ENCODE assay signal across 23 mouse cellular contexts in genomic region chr7:19498326-19498725, GRCm38 (mm10). TPM values are rescaled to one million over a fixed set of nuclear protein-coding genes. Genes with fewer than 3 reads are reported as not detected.
DNase-seq lines count a peak whose midpoint lies in the region; ATAC-seq lines count a peak whose summit lies in the region.
"Had no signal": no experiment of that assay in that cellular context is flagged by ENCODE, and none has a peak within 500 bp of the region (broad histone marks: within the 10 kb centered on the region; RNA-seq: fewer than 3 reads in every experiment).

No protein-coding gene starts in this region.

- WGBS in kidney, embryonic 15.5 days: 39% methylated on average over 4 of the region's 4 CpGs
- WGBS in neural tube, embryonic 12.5 days: 74% methylated on average over 4 of the region's 4 CpGs
- WGBS in forebrain, embryonic 13.5 days: 88% methylated on average over 4 of the region's 4 CpGs

- no peak overlapping the region for H3K4me3 ChIP-seq in kidney, embryonic 15.5 days (replicated peaks)
- H3K4me3 ChIP-seq in neural tube, embryonic 12.5 days: no peak overlapping the region
- no peak overlapping the region for H3K4me3 ChIP-seq in forebrain, embryonic 13.5 days
- H3K4me3 ChIP-seq: embryonic facial prominence, embryonic 15.5 days; forebrain, embryonic 15.5 days; heart, embryonic 13.5 days; hindbrain, embryonic 12.5 days; left cerebral cortex, adult 2 months had no signal

- no peaks in the 10 kb centered on the region for H3K9me3 ChIP-seq in kidney, embryonic 15.5 days (replicated peaks)
- H3K9me3 ChIP-seq in neural tube, embryonic 12.5 days: no peaks in the 10 kb centered on the region
- H3K9me3 ChIP-seq in forebrain, embryonic 13.5 days (replicated peaks): no peaks in the 10 kb centered on the region
- H3K9me3 ChIP-seq: embryonic facial prominence, embryonic 15.5 days; forebrain, embryonic 15.5 days; heart, embryonic 13.5 days; hindbrain, embryonic 12.5 days had no signal

- DNase-seq in adrenal gland, adult (ENCODE audit: inconsistent age in 2 of 2, low spot score in 1 of 2): peak; percentile 79 to 91
- no peak for DNase-seq in adrenal gland, postnatal 4 days (ENCODE audit: low spot score in 2 of 2)
- peak; percentile 51 for DNase-seq in kidney, adult 9 months
- DNase-seq in neural tube, embryonic 10.5 days (ENCODE audit: extremely low spot score, low spot score): no peak
- DNase-seq: cerebellum, adult 9-10 months; gastrocnemius, postnatal 10 days; heart, adult 18-20 months; heart, postnatal 14 days; layer of hippocampus, adult 9-11 months; lung, adult 2 months; lung, postnatal 14 days had no signal

- no peak overlapping the region for H3K9ac ChIP-seq in kidney, embryonic 15.5 days
- H3K9ac ChIP-seq in neural tube, embryonic 12.5 days: 0 out of 2 replicates have a peak overlapping the region, but pooled peaks have one; percentile 8
- no peak overlapping the region for H3K9ac ChIP-seq in forebrain, embryonic 13.5 days
- H3K9ac ChIP-seq: embryonic facial prominence, embryonic 15.5 days; forebrain, embryonic 15.5 days; heart, embryonic 13.5 days; hindbrain, embryonic 12.5 days had no signal

- H3K27me3 ChIP-seq in kidney, embryonic 15.5 days: peaks cover 4% of the 10 kb centered on the region; the same call in 1 of the 2 replicates
- H3K27me3 ChIP-seq in neural tube, embryonic 12.5 days (replicated peaks): peaks cover 3% of the 10 kb centered on the region; the same call in 1 of the 2 replicates
- peaks cover 3% of the 10 kb centered on the region for H3K27me3 ChIP-seq in forebrain, embryonic 13.5 days
- H3K27me3 ChIP-seq: embryonic facial prominence, embryonic 15.5 days; forebrain, embryonic 15.5 days had no signal

- no peak overlapping the region for H3K27ac ChIP-seq in kidney, embryonic 15.5 days
- H3K27ac ChIP-seq in neural tube, embryonic 12.5 days: no peak overlapping the region
- no peak overlapping the region for H3K27ac ChIP-seq in forebrain, embryonic 13.5 days
- H3K27ac ChIP-seq: embryonic facial prominence, embryonic 15.5 days; forebrain, embryonic 15.5 days; heart, embryonic 13.5 days; hindbrain, embryonic 12.5 days; kidney, postnatal 0 days; left cerebral cortex, adult 2 months had no signal

- ATAC-seq in kidney, embryonic 15.5 days (replicated peaks; ENCODE audit: low FRiP score): no peak
- ATAC-seq in neural tube, embryonic 12.5 days (ENCODE audit: low FRiP score, low read depth): no peak
- ATAC-seq in forebrain, embryonic 13.5 days: no peak
- ATAC-seq in inflammation-experienced regulatory T-cells, adult 6 months: no peak
- ATAC-seq: forebrain, embryonic 15.5 days had no signal

- peaks cover 20% of the 10 kb centered on the region for H3K4me1 ChIP-seq in kidney, embryonic 15.5 days
- H3K4me1 ChIP-seq in neural tube, embryonic 12.5 days: no peaks in the 10 kb centered on the region
- H3K4me1 ChIP-seq in forebrain, embryonic 13.5 days: no peaks in the 10 kb centered on the region
- H3K4me1 ChIP-seq: forebrain, embryonic 15.5 days; hindbrain, embryonic 12.5 days had no signal

- H3K4me2 ChIP-seq in kidney, embryonic 15.5 days: no peak overlapping the region
- no peak overlapping the region for H3K4me2 ChIP-seq in neural tube, embryonic 12.5 days (replicated peaks)
- H3K4me2 ChIP-seq in forebrain, embryonic 13.5 days: no peak overlapping the region
- H3K4me2 ChIP-seq: embryonic facial prominence, embryonic 15.5 days; forebrain, embryonic 15.5 days; heart, embryonic 13.5 days; hindbrain, embryonic 12.5 days; midbrain, embryonic 11.5 days had no signal

- no peaks in the 10 kb centered on the region for H3K36me3 ChIP-seq in kidney, embryonic 15.5 days
- no peaks in the 10 kb centered on the region for H3K36me3 ChIP-seq in neural tube, embryonic 12.5 days
- H3K36me3 ChIP-seq in forebrain, embryonic 13.5 days (ENCODE audit: poor library complexity, severe bottlenecking): no peaks in the 10 kb centered on the region
- H3K36me3 ChIP-seq: embryonic facial prominence, embryonic 15.5 days; forebrain, embryonic 15.5 days; heart, embryonic 13.5 days; hindbrain, embryonic 12.5 days had no signal

RNA-seq across cellular contexts. Expression of gene Bloc1s3, which starts 9.8 kb away (rescaled TPM):
- 1 to 10 TPM; 7.7 to 8.1 TPM for total RNA-seq in adrenal gland, postnatal 4 days (2021)
- 2.3 and 2.6 TPM in 2 replicates for polyA plus RNA-seq in kidney, embryonic 15.5 days (2015; fragmentation: Nextera tagmentation; extraction: Ambion mirVana)
- 4.6 and 5.7 TPM in 2 replicates for polyA plus RNA-seq in neural tube, embryonic 12.5 days (2016; fragmentation: Nextera tagmentation; extraction: Ambion mirVana)
- polyA plus RNA-seq in forebrain, embryonic 13.5 days (2015; fragmentation: Nextera tagmentation; extraction: Ambion mirVana): 3.3 and 3.4 TPM in 2 replicates
- under 1 TPM; 0.63 to 0.99 (median 0.65) TPM for polyA plus RNA-seq in inflammation-experienced regulatory T-cells, adult 6 months (2017; shearing (Covaris generic))

RNA-seq across cellular contexts. Expression of gene Trappc6a, which starts 9.9 kb away (rescaled TPM):
- 10 to 100 TPM; 67.0 to 76.7 TPM for total RNA-seq in adrenal gland, postnatal 4 days (2021)
- polyA plus RNA-seq in kidney, embryonic 15.5 days (2015; fragmentation: Nextera tagmentation; extraction: Ambion mirVana): 76.2 and 81.2 TPM in 2 replicates
- polyA plus RNA-seq in neural tube, embryonic 12.5 days (2016; fragmentation: Nextera tagmentation; extraction: Ambion mirVana): 50.6 and 51.0 TPM in 2 replicates
- 39.3 and 40.6 TPM in 2 replicates for polyA plus RNA-seq in forebrain, embryonic 13.5 days (2015; fragmentation: Nextera tagmentation; extraction: Ambion mirVana)
- 10 to 100 TPM; 24.6 to 47.8 (median 43.3) TPM for polyA plus RNA-seq in inflammation-experienced regulatory T-cells, adult 6 months (2017; shearing (Covaris generic))

RNA-seq across cellular contexts. Expression of gene Nkpd1, which starts 19.3 kb away (rescaled TPM):
- total RNA-seq in adrenal gland, postnatal 4 days (2021): under 1 TPM; 0.17 to 0.28 TPM
- 0.10 and 0.15 TPM in 2 replicates for polyA plus RNA-seq in kidney, embryonic 15.5 days (2015; fragmentation: Nextera tagmentation; extraction: Ambion mirVana)
- 0.11 and 0.19 TPM in 2 replicates for polyA plus RNA-seq in neural tube, embryonic 12.5 days (2016; fragmentation: Nextera tagmentation; extraction: Ambion mirVana)
- polyA plus RNA-seq in forebrain, embryonic 13.5 days (2015; fragmentation: Nextera tagmentation; extraction: Ambion mirVana): 0.15 and 0.21 TPM in 2 replicates
- not detected for polyA plus RNA-seq in inflammation-experienced regulatory T-cells, adult 6 months (2017; shearing (Covaris generic))
- total RNA-seq: gastrocnemius, postnatal 10 days; heart, postnatal 14 days; neutrophil, adult 5-6 weeks had no signal
- polyA plus RNA-seq: heart, embryonic 13.5 days; kidney, postnatal 0 days; midbrain, embryonic 11.5 days had no signal

RNA-seq across cellular contexts. Expression of gene Exoc3l2, which starts 35.2 kb away (rescaled TPM):
- total RNA-seq in adrenal gland, postnatal 4 days (2021): 10 to 100 TPM; 26.7 to 28.7 TPM
- polyA plus RNA-seq in kidney, embryonic 15.5 days (2015; fragmentation: Nextera tagmentation; extraction: Ambion mirVana): 3.0 TPM in 2 replicates
- 1.2 and 1.6 TPM in 2 replicates for polyA plus RNA-seq in neural tube, embryonic 12.5 days (2016; fragmentation: Nextera tagmentation; extraction: Ambion mirVana)
- 0.13 and 0.29 TPM in 2 replicates for polyA plus RNA-seq in forebrain, embryonic 13.5 days (2015; fragmentation: Nextera tagmentation; extraction: Ambion mirVana)
- polyA plus RNA-seq in inflammation-experienced regulatory T-cells, adult 6 months (2017; shearing (Covaris generic)): not detected
- total RNA-seq: neutrophil, adult 5-6 weeks had no signal

RNA-seq across cellular contexts. Expression of gene Mark4, which starts 39.7 kb away (rescaled TPM):
- 10 to 100 TPM; 47.7 to 51.6 TPM for total RNA-seq in adrenal gland, postnatal 4 days (2021)
- 6.6 and 9.4 TPM in 2 replicates for polyA plus RNA-seq in kidney, embryonic 15.5 days (2015; fragmentation: Nextera tagmentation; extraction: Ambion mirVana)
- 19.9 and 21.7 TPM in 2 replicates for polyA plus RNA-seq in neural tube, embryonic 12.5 days (2016; fragmentation: Nextera tagmentation; extraction: Ambion mirVana)
- polyA plus RNA-seq in forebrain, embryonic 13.5 days (2015; fragmentation: Nextera tagmentation; extraction: Ambion mirVana): 11.7 and 12.2 TPM in 2 replicates
- 1 to 10 TPM in 1 of 3 experiments, under 1 TPM in 2; 0.87 to 1.3 (median 0.89) TPM for polyA plus RNA-seq in inflammation-experienced regulatory T-cells, adult 6 months (2017; shearing (Covaris generic))

Comparison
In these comparisons a context has a peak if more than half of its experiments do, and no peak if none do; other contexts are left out.
1. DNase-seq: peak in adrenal gland, adult (2 of 2) and kidney, adult 9 months (single experiment); none in adrenal gland, postnatal 4 days (0 of 2) and neural tube, embryonic 10.5 days (single experiment).